Mouse (Mus musculus): Measurements from ENCODE around the gene Foxn3.

The Foxn3 gene

GRCm38 (mm10) chr12:99320966-99321496 lies 242.4 kb downstream of the Foxn3 start:
- DNase-seq, result no peak

DNA sequence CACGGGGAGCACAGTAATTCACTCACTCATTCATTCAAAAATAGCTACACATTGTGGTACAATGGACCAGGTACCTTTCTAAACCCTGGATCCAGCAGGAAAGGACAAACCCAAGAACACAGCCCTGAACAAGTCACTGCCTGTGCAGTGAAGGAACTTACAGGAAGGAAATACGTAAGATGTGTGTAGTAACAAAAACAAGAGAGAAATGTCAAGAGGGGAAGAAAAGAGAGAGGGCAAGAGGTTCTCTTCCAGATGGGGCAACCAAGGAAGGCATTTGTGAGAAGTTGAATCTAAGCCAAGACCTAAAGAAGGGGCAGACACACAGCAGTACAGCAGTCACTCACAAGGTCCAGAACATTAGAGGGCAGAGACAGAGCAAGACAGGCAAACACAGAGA lies 243.5 kb downstream of the Foxn3 start:
- no peak for DNase-seq

DNA sequence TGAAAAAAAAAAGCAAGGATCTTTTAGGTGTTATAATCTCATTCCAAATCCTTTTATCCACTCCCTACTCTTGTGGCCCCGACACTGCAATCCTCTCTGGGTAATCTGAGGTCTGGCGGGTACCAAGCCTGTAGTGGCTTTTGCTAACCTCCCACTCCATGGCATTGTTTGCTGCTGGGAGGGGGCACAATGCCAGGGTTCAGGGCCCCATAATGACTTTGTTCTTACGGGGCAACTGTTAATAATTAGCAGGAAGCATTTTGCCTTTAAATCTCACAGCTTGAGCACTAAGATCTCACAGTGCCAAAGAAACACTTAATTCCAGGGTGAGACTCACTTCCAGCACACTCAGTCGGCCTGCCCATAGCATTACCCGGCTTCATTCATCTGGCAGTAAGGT lies 244.2 kb downstream of the Foxn3 start:
- no peak for DNase-seq

DNA sequence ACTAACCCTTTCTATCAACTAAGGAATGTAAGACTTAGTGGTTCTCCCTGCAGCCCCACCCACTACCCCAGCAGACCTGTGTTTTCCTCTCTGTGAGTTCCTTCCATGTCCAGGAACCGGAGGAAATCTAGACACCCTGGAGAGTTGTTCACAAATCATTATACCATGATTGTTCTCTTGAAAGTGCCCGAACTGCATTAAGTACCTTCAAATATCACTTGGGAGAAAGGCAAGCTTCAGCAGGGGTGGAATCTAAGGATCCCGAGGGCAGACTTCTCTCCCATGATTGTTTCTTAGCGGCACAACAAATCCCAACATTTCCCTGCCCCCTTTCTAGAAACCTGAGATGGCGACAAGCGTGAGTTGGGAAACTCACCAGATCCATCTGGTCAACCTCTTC lies 247.5 kb downstream of the Foxn3 start:
- no peak for DNase-seq

- DNase-seq, result no peak
Observed at GRCm38 (mm10) chr12:99314817-99315216, 248.6 kb downstream of the Foxn3 start.

GRCm38 (mm10) chr12:99311303-99311702 lies 252.1 kb downstream of the Foxn3 start:
- peak; percentile 61 for DNase-seq

- no peak for DNase-seq
Observed at GRCm38 (mm10) chr12:99309937-99310336, 253.4 kb downstream of the Foxn3 start.

DNA sequence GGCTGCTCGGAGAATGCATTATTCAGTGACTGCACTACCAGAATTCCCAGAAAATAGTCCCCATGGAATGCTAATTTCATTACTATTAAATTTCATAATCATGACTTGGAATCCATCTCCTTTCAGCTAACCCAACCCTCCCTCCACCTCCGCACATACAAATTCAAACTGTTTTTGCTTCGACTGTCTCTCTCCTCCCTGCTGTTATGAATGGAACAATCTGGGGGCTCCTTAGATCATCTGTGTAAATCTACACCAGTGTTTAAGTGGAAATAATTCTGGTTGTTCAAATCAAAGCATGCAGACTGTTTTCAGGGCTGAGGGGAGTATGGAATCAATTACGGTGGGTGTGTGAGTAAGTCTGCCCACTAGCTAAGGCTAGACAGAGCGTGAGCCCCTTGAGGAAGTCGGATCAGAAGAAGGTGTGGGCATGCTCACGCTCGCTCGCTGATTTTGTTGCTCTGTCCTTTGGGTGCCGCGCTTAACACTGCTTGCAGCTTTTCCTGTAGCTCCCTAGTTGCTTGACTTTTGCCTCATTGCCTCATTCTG lies 254.8 kb downstream of the Foxn3 start:
- DNase-seq, result no peak

DNA sequence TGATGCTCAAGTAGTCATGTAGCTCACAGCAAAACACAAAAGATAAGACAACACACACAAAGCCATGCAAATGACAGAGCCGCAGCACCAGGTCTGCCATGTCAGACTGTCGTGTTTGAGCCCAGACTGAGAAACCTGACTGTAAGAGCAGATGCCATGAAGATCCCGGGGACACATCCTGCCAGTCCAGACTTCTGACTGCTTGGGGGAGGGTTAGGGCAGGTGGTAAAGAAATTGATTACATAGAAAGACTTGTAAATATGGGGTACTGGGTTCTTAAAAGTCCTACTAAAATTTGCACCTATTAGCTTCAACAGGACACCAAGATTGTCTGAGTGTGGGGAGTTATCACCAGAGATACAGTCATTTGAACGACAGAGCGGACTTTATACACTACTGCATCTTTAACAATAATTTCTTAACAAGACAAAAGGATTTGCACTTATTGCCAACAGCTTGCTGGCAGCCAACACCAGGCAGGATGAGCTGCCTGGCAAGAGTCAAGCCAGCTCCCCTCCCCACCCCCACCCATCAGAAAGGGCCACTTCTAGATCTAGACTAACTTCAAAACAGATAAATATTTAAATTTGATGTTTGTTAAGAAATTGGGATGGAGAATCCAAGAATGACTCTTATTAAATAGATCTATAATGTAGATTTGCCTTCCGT lies 256.7 kb downstream of the Foxn3 start:
- no peak for DNase-seq

DNA sequence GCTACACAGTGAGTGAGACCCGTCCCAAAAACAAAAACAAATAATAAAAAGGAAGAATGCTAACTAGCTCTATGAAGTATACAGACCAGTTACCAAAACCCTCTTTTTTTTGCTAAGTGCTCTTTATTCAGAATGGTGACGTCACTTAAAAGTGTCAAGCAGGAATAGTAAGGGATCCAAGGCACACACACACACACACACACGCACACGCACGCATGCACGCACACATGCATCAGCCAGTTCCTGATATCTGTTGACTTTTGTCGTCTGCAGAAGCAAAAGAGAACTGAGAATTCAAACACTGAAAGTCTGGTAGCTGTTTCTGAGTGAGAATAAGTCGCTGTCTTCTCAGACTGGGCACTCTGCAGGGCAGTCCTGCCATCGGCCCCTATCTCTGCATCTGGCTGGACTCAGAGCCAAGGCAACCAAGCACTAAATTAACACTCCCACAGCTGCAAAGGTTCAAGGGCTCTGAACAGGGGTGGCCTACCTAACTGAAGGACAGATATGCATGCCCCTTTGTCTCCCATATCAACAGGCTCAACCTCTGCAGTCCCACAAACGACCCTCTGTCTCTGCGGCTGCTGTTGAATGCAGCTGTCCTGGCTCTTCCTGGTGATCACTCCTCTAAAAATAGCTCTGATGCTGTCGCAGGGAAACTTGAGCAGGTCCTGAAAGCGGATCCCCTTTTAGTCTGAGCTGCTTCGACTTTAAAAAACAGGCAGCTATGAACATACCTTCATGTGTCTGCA lies 257.4 kb downstream of the Foxn3 start:
- no peak for DNase-seq

- no peak for DNase-seq
Observed at GRCm38 (mm10) chr12:99305324-99305723, 258.1 kb downstream of the Foxn3 start.

- no peak for DNase-seq
Observed at GRCm38 (mm10) chr12:99304056-99304455, 259.3 kb downstream of the Foxn3 start.

DNA sequence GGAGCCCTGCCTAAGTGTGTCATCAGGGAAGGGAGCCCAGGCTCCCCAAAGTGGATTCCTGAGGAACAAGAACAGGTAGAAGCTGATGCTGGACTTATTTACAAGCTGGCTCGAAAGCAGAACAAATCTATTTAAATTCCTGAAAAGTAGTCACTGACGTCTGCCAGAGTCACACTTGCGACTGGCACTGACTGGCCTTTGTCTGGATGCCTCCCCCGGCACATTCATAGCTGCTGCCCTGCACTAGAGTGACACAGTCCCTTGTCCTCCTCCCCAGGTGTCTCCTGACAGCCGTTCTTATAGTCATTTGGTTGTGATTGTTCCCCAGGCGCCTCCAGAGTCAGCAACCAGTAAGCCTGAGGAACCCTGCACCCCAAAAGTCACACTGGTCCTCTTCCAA lies 259.8 kb downstream of the Foxn3 start:
- DNase-seq, result no peak

GRCm38 (mm10) chr12:99299900-99300299 lies 263.5 kb downstream of the Foxn3 start:
- DNase-seq, result no peak

GRCm38 (mm10) chr12:99298851-99299600 lies 264.4 kb downstream of the Foxn3 start:
- no peak for DNase-seq

DNA sequence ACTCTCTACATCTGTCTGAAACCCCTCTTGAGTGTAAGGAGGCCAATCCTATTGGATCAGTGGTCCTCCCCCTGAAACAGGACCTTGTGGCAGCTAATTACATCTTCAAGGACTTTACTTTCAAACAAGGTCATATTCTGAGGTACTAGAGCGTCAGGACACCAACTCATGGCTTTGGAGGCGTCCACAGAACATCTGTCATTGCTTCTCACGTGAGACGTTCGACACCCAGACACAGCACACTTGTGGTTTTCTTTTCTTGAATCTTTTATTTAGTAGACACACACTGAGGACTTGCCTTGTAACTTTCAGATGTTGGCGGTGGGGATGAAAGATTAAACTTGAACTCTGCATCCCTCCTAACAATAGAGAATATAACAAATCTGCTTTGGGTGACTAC lies 265.1 kb downstream of the Foxn3 start:
- no peak for DNase-seq

DNA sequence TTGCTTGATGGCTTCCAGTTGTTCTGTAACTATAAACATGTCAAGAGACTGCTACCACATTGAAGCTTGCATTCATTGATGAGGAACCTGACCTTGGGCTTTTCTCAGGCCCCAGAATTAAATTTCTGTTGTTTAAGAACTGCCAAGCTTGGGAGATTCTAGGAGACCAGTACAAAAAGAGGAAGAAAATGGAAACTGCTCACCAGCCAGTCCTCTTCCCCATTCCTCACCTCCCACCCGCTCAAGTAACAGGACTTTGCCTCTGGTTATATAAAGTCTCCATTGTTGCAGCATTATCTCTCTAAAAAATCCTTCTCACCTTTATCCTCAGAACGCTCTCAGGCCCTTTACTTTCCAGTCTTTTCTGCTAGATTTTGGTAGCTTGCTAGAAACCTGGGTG lies 265.6 kb downstream of the Foxn3 start:
- DNase-seq, result no peak

GRCm38 (mm10) chr12:99293532-99293931 lies 269.9 kb downstream of the Foxn3 start:
- no peak for DNase-seq

DNA sequence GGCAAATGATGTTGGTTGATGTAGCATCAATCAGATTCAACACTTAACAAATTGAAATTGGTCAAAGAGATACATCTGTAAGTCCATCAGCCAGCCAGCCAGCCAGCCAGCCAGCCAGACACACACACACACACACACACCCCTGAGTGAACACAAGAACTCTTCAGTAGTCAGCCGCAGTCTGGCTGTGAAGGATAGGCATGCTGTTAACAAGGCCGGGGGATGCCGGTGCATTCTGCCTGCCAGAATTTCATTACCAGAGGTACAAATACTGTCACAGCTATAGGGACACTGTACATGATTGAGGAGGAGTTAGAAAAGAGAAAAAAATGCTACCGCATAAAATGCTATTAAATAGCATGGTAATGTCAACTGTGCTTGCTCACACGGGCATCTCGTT lies 271.2 kb downstream of the Foxn3 start:
- DNase-seq, result no peak

DNA sequence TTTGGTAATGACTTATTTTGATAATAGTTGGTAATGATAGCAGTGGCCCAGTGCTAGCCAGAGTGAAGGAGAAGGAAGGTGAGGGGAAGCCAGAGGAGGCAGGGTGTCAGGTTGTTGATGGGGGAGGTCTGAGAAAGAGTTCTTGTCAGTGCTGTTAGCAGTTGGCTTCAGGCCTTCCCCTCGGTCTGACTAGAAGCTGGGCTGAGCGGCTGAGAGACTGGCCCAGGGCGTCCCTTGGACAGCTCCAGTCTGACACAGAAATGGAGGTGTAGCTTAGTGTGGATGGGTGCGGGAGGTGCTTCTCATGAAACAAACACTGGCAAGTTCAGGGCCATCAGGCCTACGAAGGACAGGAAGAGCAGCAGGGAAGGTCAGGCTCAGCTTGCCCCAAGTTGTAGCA lies 276.3 kb downstream of the Foxn3 start:
- no peak for DNase-seq

DNA sequence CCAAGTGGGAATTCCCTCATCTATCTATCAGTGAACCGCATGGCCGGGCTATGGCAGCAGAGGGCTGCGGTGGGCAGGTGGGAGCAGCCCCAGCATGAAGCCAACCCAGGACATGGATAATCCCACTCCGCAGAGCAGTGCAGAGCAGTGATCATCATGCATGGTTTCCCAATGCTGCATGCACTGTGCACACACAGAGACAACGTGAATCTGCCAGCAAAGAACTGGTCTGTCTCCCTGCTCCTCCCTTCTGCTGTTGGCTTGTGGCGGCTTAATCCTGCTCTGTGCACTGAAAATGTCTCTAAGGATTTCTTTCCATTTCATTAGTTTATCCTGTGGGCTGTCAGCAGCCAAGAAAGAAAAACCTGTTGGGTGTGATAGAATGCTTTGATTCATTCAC lies 276.7 kb downstream of the Foxn3 start:
- DNase-seq, result no peak

DNA sequence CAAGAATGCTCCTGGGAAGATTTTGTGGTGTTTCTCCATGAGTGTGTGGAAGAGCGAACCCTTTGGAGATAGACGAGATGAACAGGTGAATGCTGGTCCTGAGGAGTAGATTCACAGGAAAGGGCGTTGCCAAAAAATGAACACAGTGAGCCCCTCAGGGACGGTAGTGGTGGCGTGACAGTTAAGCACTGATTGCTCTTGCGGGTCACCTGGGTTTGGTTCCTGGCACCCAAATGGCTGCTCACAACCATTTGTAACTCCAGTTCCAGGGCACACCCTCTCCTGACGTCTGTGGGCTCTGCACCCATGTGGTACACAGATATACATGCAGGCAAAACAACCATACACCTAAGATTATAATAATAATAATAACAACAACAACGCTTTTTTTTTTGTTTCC lies 277.7 kb downstream of the Foxn3 start:
- DNase-seq, result no peak

GRCm38 (mm10) chr12:99285199-99285598 lies 278.2 kb downstream of the Foxn3 start:
- no peak for DNase-seq
